Comparison of ENCODE assay signal across 24 mouse cellular contexts in the genomic region with DNA sequence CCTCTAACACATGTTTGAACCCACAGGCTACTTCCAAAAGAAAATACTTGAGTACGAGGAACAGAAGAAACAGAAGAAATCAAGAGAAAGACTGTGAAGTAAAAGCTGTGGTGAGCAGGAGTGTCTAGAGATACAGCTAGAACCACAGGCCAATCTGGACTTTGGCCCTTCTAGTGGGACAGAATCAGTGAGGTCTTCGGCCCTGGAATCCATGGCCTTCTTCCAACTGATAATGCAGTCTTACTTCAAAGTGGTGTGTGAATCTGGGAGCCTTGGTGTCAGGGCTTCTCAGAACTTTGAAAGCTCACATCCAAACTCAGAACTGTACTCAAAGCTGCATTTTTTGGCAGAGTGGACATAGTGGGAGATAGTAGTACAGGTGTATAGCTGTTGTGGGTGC. TPM values are rescaled to one million over a fixed set of nuclear protein-coding genes. Genes with fewer than 3 reads are reported as not detected.
DNase-seq lines count a peak whose midpoint lies in the region; ATAC-seq and TF ChIP-seq lines count a peak whose summit lies in the region.
"Had no signal": no experiment of that assay in that cellular context is flagged by ENCODE, and none has a peak within 500 bp of the region (broad histone marks: within the 10 kb centered on the region; RNA-seq: fewer than 3 reads in every experiment).

No protein-coding gene starts in this region.

- peak overlapping the region; percentile 54; the same call in 1 of the 2 replicates for H3K27ac ChIP-seq in liver, adult 2 months (replicated peaks; ENCODE audit: insufficient read depth, low read depth, low read length)
- H3K27ac ChIP-seq in liver, postnatal 0 days (ENCODE audit: low read depth) = no peak overlapping the region
- H3K27ac ChIP-seq: embryonic facial prominence, embryonic 10.5 days; embryonic facial prominence, embryonic 12.5 days; forebrain, embryonic 13.5 days; forebrain, embryonic 15.5 days had no signal

- no peaks in the 10 kb centered on the region for H3K9me3 ChIP-seq in liver, postnatal 0 days (ENCODE audit: low read length)
- H3K9me3 ChIP-seq: embryonic facial prominence, embryonic 10.5 days; embryonic facial prominence, embryonic 12.5 days; forebrain, embryonic 13.5 days; forebrain, embryonic 15.5 days; G1E had no signal

- WGBS in liver, adult 2 months = 28% methylated on average over 2 of the region's 2 CpGs
- WGBS in liver, postnatal 0 days (ENCODE audit: insufficient replicate concordance) = 70% methylated on average over 2 of the region's 2 CpGs

- ATAC-seq in liver, postnatal 0 days = no peak
- ATAC-seq: activated CD4-positive, CD25-positive, alpha-beta regulatory T cell, adult 4 months; CD4-positive, CD25-positive, alpha-beta regulatory T cell, adult 4 months; forebrain, embryonic 13.5 days; forebrain, embryonic 15.5 days; Patski had no signal

- H3K4me1 ChIP-seq in liver, adult 2 months (ENCODE audit: control insufficient read depth, insufficient read depth, low read length) = peaks cover 13% of the 10 kb centered on the region
- peaks cover 36% of the 10 kb centered on the region for H3K4me1 ChIP-seq in liver, postnatal 0 days (ENCODE audit: insufficient read depth)
- H3K4me1 ChIP-seq: embryonic facial prominence, embryonic 10.5 days; embryonic facial prominence, embryonic 12.5 days; forebrain, embryonic 13.5 days; forebrain, embryonic 15.5 days had no signal

- H3K79me2 ChIP-seq in liver, adult 2 months (ENCODE audit: control insufficient read depth, insufficient read depth, low read length) = no peaks in the 10 kb centered on the region; the same call in 1 of the 2 replicates

- H3K36me3 ChIP-seq in liver, adult 2 months (ENCODE audit: control insufficient read depth, insufficient read depth, low read length) = peaks cover 46% of the 10 kb centered on the region
- peaks cover 31% of the 10 kb centered on the region for H3K36me3 ChIP-seq in liver, postnatal 0 days (replicated peaks; ENCODE audit: insufficient read depth, low read length)

- TF ChIP-seq CTCF in liver, adult 2 months (IDR thresholded peaks at IDR 0.05; ENCODE audit: low read depth, low read length) = no peak
- TF ChIP-seq CTCF in liver, postnatal 0 days (IDR thresholded peaks at IDR 0.05; ENCODE audit: low read depth) = no peak

- DNase-seq in heart, adult 11 months = peak; percentile 80
- no peak for DNase-seq in heart, adult 18-20 months
- peak; percentile 92 for DNase-seq in liver, adult 2 months (ENCODE audit: extremely low read depth, low read depth, low spot score)
- no peak for DNase-seq in liver, postnatal 0 days
- DNase-seq in ovary, adult 18-20 months (ENCODE audit: low spot score) = peak; percentile 25
- no peak for DNase-seq in ovary, postnatal 10 days (ENCODE audit: low spot score)
- DNase-seq: adrenal gland, adult 8-10 months; adrenal gland, postnatal 14 days; adrenal gland, postnatal 36 days; B cell, adult 2 months; cerebellum, adult 11-12 months; cerebellum, adult 2 months; cerebellum, adult 9-10 months; cerebellum, postnatal 10 days; cerebellum, postnatal 25 days had no signal

- H3K4me2 ChIP-seq in liver, postnatal 0 days (ENCODE audit: low read depth, low read length) = no peak overlapping the region
- H3K4me2 ChIP-seq: embryonic facial prominence, embryonic 12.5 days; forebrain, embryonic 13.5 days; forebrain, embryonic 15.5 days had no signal

- TF ChIP-seq EP300 in liver, postnatal 0 days (IDR thresholded peaks at IDR 0.05; ENCODE audit: low read depth) = no peak

- H3K4me3 ChIP-seq in liver, adult 2 months (ENCODE audit: insufficient read depth, low read depth, low read length) = no peak overlapping the region
- no peak overlapping the region for H3K4me3 ChIP-seq in liver, postnatal 0 days (ENCODE audit: low read depth, low read length)
- H3K4me3 ChIP-seq: embryonic facial prominence, embryonic 10.5 days; embryonic facial prominence, embryonic 12.5 days; forebrain, embryonic 13.5 days; forebrain, embryonic 15.5 days had no signal

- no peak for TF ChIP-seq POLR2A in liver, adult 2 months (IDR thresholded peaks at IDR 0.05; ENCODE audit: extremely low read depth, insufficient read depth, low read length)

- no peak overlapping the region for H3K9ac ChIP-seq in liver, adult 2 months (ENCODE audit: low read depth, low read length)
- H3K9ac ChIP-seq in liver, postnatal 0 days (replicated peaks) = no peak overlapping the region
- H3K9ac ChIP-seq: embryonic facial prominence, embryonic 12.5 days; forebrain, embryonic 13.5 days; forebrain, embryonic 15.5 days had no signal

- no peaks in the 10 kb centered on the region for H3K27me3 ChIP-seq in liver, adult 2 months (ENCODE audit: control insufficient read depth, insufficient read depth, low read length)
- H3K27me3 ChIP-seq in liver, postnatal 0 days (ENCODE audit: insufficient read depth, low read length) = no peaks in the 10 kb centered on the region
- H3K27me3 ChIP-seq: CH12.LX; embryonic facial prominence, embryonic 12.5 days; forebrain, embryonic 13.5 days; forebrain, embryonic 15.5 days; Patski had no signal

RNA-seq across cellular contexts. Expression of a gene that starts 18.3 kb away (rescaled TPM):
- 1 to 10 TPM in 1 of 2 experiments, under 1 TPM in 1; 0.45 to 1.5 TPM for total RNA-seq in heart, adult 18-20 months (2021)
- total RNA-seq in liver, adult 2 months (2014; rRNA removed) = 7.3 and 8.0 TPM in 2 replicates
- 3.4 and 4.9 TPM in 2 replicates for polyA plus RNA-seq in liver, adult 2 months (2012; rRNA removed)
- 7.6 and 7.7 TPM in 2 replicates for polyA plus RNA-seq in liver, postnatal 0 days (2015; fragmentation: Nextera tagmentation; extraction: Ambion mirVana)

RNA-seq across cellular contexts. Expression of a gene that starts 47.1 kb away (rescaled TPM):
- 100 to 1,000 TPM in 1 of 2 experiments, 10 to 100 TPM in 1; 88.9 to 102 TPM for total RNA-seq in heart, adult 18-20 months (2021)
- 116 and 144 TPM in 2 replicates for total RNA-seq in liver, adult 2 months (2014; rRNA removed)
- polyA plus RNA-seq in liver, adult 2 months (2012; rRNA removed) = 47.0 and 48.6 TPM in 2 replicates
- polyA plus RNA-seq in liver, postnatal 0 days (2015; fragmentation: Nextera tagmentation; extraction: Ambion mirVana) = 76.4 and 79.1 TPM in 2 replicates

RNA-seq across cellular contexts. Expression of a gene that starts 47.1 kb away (rescaled TPM):
- total RNA-seq in heart, adult 18-20 months (2021) = 10 to 100 TPM; 19.9 to 21.6 TPM
- 105 and 108 TPM in 2 replicates for total RNA-seq in liver, adult 2 months (2014; rRNA removed)
- 32.9 and 33.2 TPM in 2 replicates for polyA plus RNA-seq in liver, adult 2 months (2012; rRNA removed)
- 59.4 and 64.1 TPM in 2 replicates for polyA plus RNA-seq in liver, postnatal 0 days (2015; fragmentation: Nextera tagmentation; extraction: Ambion mirVana)

Comparison
In these comparisons a context has a peak if more than half of its experiments do, and no peak if none do; other contexts are left out.
1. DNase-seq: peak in heart, adult 11 months (single experiment), liver, adult 2 months (single experiment) and ovary, adult 18-20 months (single experiment); none in heart, adult 18-20 months (0 of 2), liver, postnatal 0 days (single experiment) and ovary, postnatal 10 days (single experiment).